Mouse (Mus musculus): ENCODE data around the gene Shc1.

Gene Shc1

DNA sequence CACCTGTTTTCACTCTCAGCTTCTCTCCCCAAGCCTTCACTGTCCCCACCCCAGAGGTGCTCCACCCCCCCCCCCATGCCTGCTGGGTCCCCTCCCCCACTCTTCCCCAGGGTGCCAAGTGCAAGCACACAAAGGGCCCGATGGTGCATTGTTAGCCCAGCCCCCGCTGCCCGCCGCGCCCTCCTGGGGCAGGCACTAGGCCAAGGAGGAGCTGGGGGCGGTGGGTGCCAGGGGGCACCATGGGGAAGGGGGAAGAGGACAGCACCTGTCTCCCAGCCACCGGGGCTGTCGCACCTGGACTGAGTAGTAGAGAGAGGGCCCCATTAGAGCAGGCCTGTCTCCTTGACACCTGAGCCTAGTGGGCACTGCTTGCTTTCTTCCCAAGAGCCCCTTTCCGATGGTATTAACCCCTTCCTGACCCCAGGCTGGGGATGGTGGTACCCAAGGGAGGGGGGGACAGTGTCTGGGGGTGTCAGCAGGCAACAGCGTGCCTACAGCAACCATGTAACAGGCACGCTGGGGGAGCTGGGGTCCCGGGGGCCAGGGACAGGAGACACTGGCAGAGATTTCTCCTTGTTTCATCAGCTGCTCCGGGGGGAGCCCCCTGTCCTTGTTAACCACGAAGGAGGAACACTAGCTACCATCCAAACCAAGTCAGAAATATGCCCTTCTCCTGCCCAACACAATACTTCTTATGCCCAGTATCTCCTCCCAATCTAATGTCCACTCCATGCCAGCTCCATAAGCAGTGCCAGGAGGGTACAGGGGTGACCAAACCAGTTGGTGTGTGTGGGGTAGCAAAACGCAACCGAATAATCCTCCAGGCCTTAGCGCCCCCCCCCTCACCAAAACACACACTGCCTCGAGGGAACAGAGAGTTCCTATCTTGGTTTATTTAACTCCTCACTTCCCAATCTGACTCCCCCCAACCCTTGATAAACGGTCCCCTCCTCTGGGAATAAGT, 27.3 kb upstream of the Shc1 start:
- DNase-seq, result peak; percentile 97

DNA sequence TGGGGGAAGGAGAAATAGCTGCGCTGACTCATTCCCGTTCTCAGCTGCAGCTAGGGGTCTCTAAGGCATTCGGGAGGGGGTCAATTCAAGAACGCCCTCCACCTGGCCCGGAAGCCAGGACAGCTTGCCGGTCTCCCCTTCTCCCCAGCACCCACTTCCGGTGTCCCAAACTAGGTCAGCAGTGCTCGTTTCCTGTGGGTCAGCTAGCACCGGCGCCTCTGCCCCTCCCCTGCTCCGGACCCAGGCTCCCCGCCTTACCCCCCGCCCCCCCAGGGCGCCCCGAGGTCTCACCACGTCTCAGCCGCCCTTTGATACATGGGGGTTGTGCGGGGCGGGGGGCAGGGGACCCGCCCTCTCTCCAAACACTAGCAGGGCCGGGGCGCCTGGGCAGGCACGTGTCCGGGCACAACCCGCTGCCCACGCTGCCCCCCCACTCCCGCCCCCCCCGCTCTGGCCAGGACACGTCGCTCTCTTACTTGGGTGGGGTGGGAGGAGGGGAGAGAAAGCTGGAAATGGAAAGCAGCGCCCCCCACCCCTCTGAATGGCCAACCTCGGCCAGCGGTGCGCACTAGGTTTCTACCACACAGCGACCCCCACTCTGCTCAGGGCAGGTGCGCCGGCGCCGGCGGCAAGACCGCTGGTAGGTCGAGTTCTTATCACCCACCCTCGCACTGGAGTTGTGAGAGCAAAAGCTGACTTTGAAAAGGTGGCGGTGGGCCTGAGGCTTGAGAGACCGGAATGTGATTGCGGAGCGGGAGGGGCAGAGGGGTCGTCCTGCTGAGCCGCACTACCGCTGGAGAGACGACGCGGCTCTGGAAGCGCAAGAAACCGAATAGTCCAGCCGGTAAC, 26.4 kb upstream of the Shc1 start:
- peak; percentile 98 for DNase-seq

DNA sequence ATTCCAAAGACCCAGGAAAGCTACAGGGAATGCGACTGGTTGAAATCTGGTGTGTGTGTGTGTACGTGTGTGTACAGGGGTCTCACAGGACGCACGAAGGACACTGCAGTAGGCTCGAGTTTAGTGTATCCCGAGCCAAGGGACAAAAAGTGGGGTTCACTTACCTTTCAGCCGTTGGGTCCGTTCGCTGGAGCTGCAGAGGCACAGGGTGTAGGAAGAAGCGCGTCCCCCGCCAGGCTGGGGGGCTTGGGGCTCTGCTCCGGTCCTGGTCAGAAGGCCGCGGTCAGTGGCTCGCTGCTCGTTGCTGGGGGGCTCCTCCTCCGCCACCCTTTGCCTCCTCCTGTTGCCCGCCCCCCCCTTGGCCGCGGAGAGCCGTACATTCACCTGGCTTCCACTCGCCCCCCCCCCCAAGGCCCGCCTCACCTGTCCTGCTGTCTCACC, 25.4 kb upstream of the Shc1 start:
- peak; percentile 96 for DNase-seq

DNA sequence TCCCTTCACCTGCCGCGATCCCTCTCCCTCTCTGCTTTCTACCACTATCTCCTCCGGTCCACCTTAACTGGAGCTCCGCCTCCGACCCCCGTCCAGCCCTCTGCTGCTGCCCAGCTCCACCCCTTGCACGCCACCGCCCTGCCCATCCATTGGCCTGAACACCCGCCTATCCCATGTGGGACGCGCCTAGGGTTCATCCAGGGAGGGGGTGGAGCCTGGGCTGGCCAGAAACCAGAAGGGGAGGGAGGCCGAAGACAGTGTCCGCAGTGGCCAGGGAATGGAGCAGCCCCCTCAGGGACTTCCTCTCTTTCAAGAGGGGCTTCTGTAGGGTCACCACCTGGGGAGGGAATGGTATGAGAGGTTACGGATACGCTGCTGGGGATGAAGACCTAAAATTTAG, 24.6 kb upstream of the Shc1 start:
- DNase-seq, result peak; percentile 100

DNA sequence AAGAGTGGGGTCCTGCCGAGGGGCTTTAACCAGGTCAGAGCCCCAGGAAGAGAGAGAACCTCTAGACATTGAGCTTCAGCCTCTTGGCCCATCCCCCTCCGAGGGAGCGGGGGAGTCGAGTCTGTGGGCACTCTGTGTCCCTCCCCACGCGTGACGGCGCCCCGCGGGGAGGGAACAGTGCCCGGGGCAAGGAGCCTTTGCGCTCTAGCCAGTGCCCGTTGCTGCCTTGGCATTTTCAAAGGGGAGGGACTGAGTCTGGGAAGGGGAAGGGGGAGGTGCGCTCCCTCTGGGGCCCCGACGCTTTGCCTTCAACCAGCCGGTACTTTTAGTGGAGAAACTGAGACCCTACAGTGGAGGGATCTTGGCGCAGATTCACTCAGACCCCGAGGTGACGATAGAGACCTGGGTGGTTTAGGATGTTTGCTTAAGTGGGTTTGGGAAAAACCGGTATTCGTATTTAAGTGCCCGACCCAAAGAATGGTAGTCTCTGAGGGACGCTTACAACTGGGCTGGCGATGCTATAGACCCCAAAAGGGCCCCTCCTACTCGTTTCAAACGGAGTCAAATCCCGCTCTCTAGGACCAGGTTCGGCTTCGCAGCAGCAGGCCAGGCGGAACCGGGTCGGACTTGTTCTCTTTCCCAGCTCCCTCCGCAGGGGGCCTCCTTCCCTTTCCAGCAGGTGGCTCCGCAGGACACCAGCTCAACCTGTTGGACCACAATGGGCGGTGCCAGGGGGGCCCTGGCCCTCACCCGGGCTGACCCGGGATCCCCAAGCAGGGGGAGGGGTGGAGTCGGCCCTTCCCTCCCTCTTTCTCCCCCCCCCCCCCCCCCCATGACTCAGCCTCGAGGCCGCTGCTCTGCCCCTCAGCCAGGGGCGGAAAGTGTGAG, 24.0 kb upstream of the Shc1 start, which contains the start of gene Zbtb7b:
Gene Zbtb7b (minus strand): TSS at position 771 of the 888 bp plus-strand sequence.
- DNase-seq, result peak; percentile 99

DNA sequence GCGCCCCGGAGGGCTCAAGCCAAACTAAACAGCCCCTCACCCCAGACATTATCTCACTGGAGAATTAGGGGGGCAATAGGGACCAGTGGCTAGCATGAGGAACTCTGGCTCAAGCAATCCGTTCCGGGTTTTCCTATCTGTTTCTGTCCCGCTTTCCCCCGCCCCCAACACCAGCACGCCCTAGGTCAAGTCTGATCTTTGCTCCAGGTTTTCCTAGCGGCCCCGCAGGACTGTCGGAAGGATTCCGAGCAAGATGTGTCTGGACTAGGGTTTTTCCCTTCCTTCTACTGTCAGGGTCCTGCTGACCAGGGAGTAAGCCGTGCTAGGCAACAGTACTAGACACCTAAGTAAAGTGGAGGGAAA, 23.4 kb upstream of the Shc1 start:
- DNase-seq, result no peak

DNA sequence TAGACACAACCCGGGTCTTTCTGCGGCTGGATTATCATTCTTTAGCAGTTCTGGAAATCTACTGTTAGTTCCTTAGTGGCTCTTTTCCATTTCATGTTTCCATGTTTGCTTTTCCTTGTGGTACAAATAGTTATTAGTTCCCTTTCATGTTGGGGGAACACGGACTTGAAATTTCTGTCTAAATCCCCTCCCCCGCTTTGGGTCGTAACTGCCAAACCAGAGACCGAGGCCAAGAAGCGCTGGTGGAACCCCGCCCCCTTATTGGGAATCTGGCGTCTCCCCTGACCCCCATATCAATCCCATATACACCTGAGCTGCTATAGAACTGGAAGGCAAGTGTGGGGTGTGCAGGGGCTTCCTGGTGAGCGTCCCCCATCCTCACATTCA, 22.8 kb upstream of the Shc1 start:
- DNase-seq, result peak; percentile 94

DNA sequence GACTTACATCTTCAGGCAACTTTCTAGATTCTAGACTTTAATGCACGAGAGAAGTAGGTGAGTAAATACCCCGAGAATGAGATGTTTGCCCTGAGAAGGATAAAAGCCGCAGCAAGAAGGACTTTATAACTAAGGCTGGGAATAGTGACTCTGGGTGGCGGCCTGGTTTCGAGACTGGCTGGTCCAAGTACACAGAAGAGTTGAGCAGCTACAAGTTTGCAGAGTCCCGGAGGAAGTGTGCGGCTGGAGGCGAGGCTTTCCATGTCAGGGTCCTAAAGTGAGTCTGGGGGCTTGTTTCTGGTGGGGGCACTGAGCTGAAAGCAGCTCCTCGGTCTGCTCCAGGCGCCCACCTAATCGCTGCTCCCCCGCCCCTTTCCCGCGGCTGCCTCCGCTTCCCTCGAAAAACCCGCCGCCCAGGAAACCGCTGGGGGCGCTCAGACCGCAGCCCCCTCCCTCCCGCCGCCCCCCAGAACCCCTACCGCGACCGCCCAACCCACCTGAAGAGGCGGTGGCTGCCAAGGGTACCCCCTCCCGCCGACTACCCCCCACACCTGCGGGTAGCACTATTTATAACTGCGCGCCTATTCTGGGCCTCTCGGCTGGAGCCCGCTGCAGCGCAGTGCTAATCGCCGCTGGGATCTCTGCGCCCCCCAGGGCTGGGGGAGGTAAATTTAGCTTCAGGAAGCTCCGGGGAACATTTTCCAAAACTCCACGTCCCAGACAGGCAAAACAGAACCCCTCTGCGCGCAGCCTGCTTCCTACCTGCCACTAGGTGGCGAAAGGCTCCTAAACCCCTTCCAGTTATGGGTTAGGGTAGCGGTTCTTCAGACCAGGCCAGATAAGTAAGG, 22.2 kb upstream of the Shc1 start:
- DNase-seq, result peak; percentile 98

DNA sequence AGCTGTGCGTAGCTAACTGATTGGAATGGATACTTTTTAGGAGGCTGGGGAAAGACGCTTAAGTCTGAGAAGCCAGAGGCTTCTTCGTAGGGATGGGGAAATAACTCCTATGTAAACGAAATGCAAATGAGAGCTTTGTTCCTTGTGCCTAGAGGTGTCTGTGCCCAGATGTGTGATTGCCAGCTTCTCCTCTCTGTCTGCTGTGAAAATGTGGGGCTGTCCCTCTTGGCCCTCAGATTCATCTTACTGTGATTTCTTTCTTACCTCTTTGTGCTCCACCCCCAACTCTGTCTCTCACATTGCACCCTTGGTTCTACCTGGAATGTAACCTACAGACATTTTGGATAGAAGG, 21.6 kb upstream of the Shc1 start:
- DNase-seq, result no peak

DNA sequence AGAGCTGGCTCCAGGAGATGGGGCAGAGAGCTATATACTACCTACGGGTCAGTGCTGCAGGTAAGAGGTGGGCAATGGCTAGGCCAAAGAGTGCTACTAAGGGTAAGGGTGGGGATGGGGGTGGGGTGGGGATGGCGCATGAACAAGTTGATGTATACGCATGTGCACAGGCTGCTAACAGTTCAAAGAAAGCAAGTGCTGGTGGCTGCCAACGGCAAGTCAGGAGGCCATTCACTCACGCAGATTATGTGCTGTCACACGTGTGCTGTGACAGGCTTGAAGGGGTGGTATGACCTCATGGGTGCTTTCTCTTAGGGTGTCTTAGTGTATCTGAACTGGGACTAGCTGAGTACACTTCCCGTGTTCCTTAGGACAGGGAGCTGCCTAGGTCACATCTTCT, 16.9 kb upstream of the Shc1 start:
- DNase-seq, result no peak

DNA sequence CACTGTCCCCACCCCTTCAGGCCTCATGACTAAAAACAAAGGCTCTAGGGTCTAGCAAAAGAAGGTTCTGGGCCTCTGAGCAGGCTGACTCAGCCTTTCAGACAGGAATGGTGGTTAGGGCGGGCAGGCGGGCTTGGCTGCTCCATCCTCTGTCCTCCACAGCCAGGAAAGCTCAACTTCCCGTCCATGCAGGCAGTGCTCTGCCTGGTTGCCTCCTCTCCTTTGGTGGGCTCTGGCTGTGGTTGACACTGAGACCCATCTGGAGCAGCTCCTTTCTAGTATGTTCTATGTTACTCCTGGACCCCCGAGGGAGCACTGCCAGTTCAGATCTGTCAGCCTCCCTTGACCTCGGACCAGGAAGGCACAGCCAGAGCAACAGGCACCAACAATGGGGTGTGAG, 15.6 kb upstream of the Shc1 start, which contains the start of gene Lenep:
Gene Lenep (minus strand): TSS at position 101 of the 400 bp plus-strand sequence.
- no peak for DNase-seq

DNA sequence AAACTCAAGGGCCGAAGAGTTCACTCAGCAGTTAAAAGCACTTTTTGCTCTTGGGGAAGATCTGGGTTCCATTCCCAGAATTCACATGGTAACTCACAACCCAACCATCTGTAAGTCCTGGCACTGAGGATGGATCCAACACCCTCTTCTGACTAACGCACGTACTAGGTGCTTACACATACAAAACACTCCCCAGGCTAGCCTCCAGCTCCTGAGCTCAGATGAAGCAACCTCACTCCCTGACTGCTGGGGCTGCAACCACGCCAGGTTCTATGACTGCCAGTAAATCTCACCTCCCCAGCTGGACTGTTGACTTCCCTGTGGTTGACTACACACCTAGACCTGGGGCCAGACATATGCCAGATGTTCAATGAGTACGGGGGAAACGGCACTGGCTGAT, 11.4 kb upstream of the Shc1 start:
- no peak for DNase-seq

DNA sequence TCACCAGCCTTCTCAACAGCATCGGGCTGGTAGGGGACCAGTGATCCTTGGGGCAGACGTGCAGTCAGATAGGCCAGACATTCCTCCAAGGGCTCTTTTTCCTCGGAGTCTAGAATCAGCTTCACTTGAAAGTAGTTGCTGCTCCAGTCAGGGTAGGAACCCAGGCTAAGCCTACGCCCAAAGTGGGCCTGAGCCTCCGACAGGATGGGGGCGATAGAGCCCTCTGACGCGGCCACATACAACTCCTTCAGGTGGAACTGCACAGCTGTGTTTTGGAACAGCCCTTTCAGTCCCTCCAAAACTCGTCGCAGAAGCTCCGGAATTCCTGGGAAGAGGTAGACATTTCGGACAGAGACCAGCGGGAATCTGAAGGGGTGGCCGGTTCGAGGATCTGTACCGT, 9.8 kb upstream of the Shc1 start:
- peak; percentile 89 for DNase-seq

DNA sequence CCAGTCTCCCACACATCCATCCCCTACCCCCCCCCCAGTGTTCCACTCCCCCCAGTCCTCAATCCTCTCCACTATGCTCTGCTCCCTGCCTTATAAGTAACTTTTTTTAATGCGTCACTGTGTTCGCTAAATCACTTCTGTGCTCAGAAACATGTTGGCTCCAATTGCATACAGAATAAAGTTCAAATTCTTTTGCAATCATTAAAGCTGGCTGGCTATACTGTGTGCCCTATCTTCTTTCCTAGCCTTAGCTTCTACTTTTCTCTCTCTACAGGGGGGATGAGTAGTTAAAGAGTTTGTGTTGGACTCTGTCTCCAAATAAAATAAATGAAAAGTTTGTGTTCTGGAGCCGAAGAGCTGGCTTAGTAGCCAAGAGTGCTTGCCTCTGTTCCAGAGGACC, 8.5 kb upstream of the Shc1 start:
- DNase-seq, result no peak

DNA sequence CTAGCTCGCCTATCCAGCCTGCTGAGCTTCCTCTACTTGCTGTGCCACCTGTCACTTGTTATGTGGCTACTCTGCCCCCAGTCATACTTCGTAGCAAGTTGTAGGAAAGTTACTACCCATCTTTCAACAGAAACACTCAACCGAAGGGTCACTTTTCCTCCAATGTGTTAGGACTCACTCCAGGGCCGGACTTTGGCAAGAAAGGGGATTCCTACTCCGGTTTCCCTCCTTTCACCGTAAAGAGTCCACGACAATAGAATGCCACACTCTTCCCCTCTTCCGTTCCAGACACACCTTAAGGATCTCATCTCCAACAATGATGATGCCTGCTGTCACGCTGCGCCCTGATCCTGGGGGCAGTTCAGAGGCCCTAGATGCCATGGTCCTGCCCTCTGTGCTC, 7.4 kb upstream of the Shc1 start:
- no peak for DNase-seq

DNA sequence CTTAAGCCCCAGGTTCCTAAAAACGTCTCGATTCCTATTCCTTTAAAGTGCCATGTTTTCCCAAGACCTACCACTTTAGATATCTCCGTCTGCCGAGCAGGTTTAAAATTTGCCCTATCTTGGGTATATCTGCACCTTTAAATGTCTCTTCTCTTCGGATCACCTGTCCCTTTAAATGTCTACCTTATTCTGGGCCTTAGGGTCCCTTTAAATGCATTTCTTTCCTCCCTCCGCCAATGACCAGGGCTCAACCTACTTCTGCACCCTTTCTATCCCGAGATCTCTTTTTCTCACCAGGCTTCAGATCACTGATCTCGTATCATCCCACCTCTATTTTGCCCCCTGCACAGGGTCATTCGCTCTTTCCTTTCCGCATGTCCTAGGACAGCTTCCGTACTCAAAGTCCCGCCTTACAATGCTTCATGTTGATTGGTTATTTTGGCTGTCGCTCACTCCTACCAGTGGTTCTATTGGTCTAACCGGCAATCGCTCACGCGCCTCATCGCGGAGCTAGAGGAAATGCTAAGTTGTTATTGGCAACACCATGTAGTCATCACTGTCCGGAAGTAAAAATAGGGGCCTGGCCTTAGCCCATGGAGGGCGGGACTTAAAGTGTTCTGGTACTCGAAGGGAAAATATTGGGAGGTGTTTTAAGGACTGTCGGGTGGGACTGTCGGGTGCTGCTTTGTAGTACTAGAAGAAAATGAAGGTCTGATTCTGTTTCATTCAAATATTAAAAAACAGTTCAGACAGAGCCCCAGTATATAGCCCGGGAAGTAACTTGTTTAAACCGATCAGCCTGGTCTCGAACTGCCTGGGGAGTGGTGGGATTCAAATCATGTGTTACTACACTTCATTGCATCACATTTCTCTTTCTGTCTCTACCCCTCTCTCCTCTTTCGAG, 6.5 kb upstream of the Shc1 start, which contains the start of gene Flad1:
Gene Flad1 (minus strand): TSS at position 381 of the 904 bp plus-strand sequence.
- DNase-seq, result peak; percentile 100

DNA sequence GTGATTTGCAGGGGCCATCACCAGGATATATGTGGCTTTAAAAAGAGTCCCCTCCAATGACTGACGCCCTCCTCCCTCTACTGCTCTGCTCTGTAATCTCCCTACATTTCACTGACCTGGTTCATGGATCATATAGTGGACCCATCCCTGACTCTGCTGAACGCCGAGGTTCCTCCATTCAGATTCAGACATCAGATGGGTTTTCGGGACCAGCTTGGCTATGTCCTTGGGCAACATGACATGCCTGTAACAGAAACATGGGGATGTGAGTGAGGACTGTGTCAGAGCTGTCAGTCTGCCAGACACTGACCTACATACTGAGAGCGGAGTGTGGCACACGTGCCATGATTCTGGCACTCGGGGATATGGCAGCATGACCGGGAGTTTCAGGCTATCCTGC, 2.1 kb upstream of the Shc1 start:
- peak; percentile 91 for DNase-seq

DNA sequence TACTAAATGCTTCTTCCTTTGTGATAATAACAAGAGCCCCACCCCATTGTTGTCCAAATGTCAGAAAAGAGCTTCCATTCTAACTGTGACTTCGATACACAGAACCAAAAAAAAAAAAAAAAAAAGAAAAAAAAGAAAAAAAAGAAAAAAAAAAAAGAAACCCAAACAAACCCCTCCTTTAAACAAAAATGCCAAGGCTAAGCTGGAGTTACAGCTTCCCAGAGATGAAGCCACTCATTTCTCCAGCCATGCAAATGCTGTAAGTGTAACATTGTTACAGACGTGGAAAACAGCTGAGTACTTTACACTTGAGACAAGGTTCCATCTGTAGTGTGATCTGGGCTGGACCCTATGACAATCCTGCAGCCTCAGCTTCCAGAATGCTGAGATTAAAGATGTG, 1.1 kb upstream of the Shc1 start:
- no peak for DNase-seq

DNA sequence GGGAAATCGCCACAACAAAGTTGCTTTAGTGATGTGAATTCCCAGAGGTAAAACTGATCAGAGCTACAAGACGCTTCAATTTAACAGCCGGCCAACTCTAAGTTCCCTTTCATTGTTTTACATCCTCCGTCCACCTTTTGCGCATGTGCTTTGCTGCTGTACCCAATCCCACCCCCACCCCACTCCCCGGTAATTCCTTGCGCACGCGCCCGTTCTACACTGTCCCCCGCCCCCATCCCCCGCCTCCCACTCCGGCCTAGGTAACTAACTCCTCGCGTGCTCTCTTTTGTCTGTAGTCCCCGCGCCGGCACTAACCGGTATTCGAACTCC, 438 bp upstream of the Shc1 start:
- peak; percentile 88 for DNase-seq

DNA sequence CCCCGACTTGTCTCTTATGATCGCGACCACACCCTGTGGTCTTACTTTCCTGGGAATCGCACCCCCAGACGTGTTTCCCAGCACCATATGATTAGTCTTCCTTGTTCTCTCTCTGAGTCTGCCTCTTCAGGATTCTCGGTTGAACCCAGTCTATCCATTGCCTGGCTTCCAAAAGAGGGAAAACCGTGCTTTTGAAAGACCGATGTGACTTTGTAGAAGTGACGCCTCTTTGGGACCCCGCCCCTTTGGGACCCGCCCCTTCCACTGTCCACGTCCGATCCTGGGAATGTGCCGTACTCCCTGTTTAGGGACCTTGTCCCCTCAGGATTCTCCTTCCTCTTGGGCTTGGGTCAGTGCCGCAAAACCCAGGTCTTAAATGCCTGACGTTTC, 613 bp downstream of the Shc1 start:
- peak; percentile 99 for DNase-seq

DNA sequence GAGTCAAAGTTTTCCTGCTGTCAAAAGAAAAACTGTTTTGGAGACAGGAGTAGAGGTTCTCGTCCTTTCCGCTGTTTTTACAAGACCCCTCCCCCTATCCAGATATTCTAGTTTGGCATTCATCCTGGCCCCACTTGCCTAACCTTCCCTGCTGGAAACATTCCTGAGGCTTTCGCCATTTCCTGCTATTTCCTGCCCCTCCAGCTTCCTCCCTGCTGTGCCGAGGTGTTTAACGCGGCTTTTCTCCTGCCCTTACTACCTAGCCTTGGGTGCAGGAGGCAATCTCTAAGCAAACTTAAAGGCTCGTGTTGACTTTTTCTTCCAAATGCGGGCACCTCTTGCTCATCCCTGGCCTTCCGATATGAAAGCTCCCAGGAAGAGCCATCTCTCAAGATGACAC, 1.3 kb downstream of the Shc1 start:
- DNase-seq, result peak; percentile 98
